Mouse (Mus musculus): Measurements from ENCODE around the gene Glt28d2. TPM values are rescaled to one million over a fixed set of nuclear protein-coding genes. Genes with fewer than 3 reads are reported as not detected.

The Glt28d2 gene
- total and polyA plus RNA-seq, 2 experiments from 2014 or later = 0.37 to 0.43 TPM

- Histone ChIP-seq H3K36me3 (ENCODE audit: insufficient read depth, low read length) (no peaks in the 10 kb centered on the region), H3K4me3 (ENCODE audit: low read length) (no peak overlapping the region), H3K9me3 (ENCODE audit: low read length) (no peaks in the 10 kb centered on the region), H3K4me1 (ENCODE audit: insufficient read depth, low read length) (no peaks in the 10 kb centered on the region), H3K27me3 (ENCODE audit: insufficient read depth, low read length) (no peaks in the 10 kb centered on the region), H3K4me2 (ENCODE audit: low read depth, low read length) (no peak overlapping the region), H3K9ac (replicated peaks; ENCODE audit: low read length) (no peak overlapping the region), H3K27ac (no peak overlapping the region)
- ATAC-seq (no peak), DNase-seq (ENCODE audit: low spot score) (no peak)
- 93% methylated on average over 8 of the region's 8 CpGs for WGBS
- no peak for TF ChIP-seq CTCF (IDR thresholded peaks at IDR 0.05; ENCODE audit: low read depth)
These were observed 7.2 kb downstream of the Glt28d2 start for GRCm38 (mm10) chr3:85880068-85880467.

- no peaks in the 10 kb centered on the region for H3K36me3 ChIP-seq (ENCODE audit: insufficient read depth, low read length)
- no peaks in the 10 kb centered on the region for H3K9me3 ChIP-seq (ENCODE audit: low read length)
- 76% methylated on average over 5 of the region's 5 CpGs for WGBS
- H3K4me2 ChIP-seq (ENCODE audit: low read depth, low read length) = no peak overlapping the region
- DNase-seq (ENCODE audit: low spot score) (no peak), ATAC-seq (no peak)
- no peaks in the 10 kb centered on the region for H3K4me1 ChIP-seq (ENCODE audit: insufficient read depth, low read length)
- no peak overlapping the region for H3K9ac ChIP-seq (replicated peaks; ENCODE audit: low read length)
- H3K4me3 ChIP-seq (ENCODE audit: low read length) = no peak overlapping the region
- no peak for TF ChIP-seq CTCF (IDR thresholded peaks at IDR 0.05; ENCODE audit: low read depth)
- no peaks in the 10 kb centered on the region for H3K27me3 ChIP-seq (ENCODE audit: insufficient read depth, low read length)
- H3K27ac ChIP-seq = no peak overlapping the region
These were observed 8.4 kb downstream of the Glt28d2 start for GRCm38 (mm10) chr3:85878911-85879310.

GRCm38 (mm10) chr3:85863996-85864395 lies 23.3 kb downstream of the Glt28d2 start:
- Histone ChIP-seq H3K36me3 (ENCODE audit: insufficient read depth, low read length) (no peaks in the 10 kb centered on the region), H3K27me3 (ENCODE audit: insufficient read depth, low read length) (no peaks in the 10 kb centered on the region), H3K4me2 (ENCODE audit: low read depth, low read length) (no peak overlapping the region), H3K4me1 (ENCODE audit: insufficient read depth, low read length) (no peaks in the 10 kb centered on the region), H3K27ac (no peak overlapping the region), H3K4me3 (ENCODE audit: low read length) (no peak overlapping the region), H3K9me3 (ENCODE audit: low read length) (no peaks in the 10 kb centered on the region), H3K9ac (replicated peaks; ENCODE audit: low read length) (no peak overlapping the region)
- 21% methylated on average over 3 of the region's 3 CpGs for WGBS
- DNase-seq (ENCODE audit: low spot score) (no peak), ATAC-seq (no peak)
- TF ChIP-seq CTCF (IDR thresholded peaks at IDR 0.05; ENCODE audit: low read depth) = no peak

- H3K9ac ChIP-seq (replicated peaks; ENCODE audit: low read length) = no peak overlapping the region
- WGBS = 86% methylated on average over 2 of the region's 2 CpGs
- TF ChIP-seq CTCF (IDR thresholded peaks at IDR 0.05; ENCODE audit: low read depth) = no peak
- DNase-seq (ENCODE audit: low spot score) = no peak
- no peaks in the 10 kb centered on the region for H3K9me3 ChIP-seq (ENCODE audit: low read length)
- no peak overlapping the region for H3K4me2 ChIP-seq (ENCODE audit: low read depth, low read length)
- no peaks in the 10 kb centered on the region for H3K36me3 ChIP-seq (ENCODE audit: insufficient read depth, low read length)
- H3K4me3 ChIP-seq (ENCODE audit: low read length) = no peak overlapping the region
- ATAC-seq = no peak
- H3K27ac ChIP-seq = no peak overlapping the region
- no peaks in the 10 kb centered on the region for H3K4me1 ChIP-seq (ENCODE audit: insufficient read depth, low read length)
- no peaks in the 10 kb centered on the region for H3K27me3 ChIP-seq (ENCODE audit: insufficient read depth, low read length)
These were observed 24.4 kb downstream of the Glt28d2 start for GRCm38 (mm10) chr3:85862886-85863285.

- Histone ChIP-seq H3K4me2 (ENCODE audit: low read depth, low read length) (no peak overlapping the region), H3K36me3 (ENCODE audit: insufficient read depth, low read length) (no peaks in the 10 kb centered on the region), H3K4me3 (ENCODE audit: low read length) (no peak overlapping the region), H3K27ac (no peak overlapping the region), H3K4me1 (ENCODE audit: insufficient read depth, low read length) (no peaks in the 10 kb centered on the region), H3K9me3 (ENCODE audit: low read length) (no peaks in the 10 kb centered on the region), H3K27me3 (ENCODE audit: insufficient read depth, low read length) (no peaks in the 10 kb centered on the region), H3K9ac (replicated peaks; ENCODE audit: low read length) (no peak overlapping the region)
- no peak for TF ChIP-seq CTCF (IDR thresholded peaks at IDR 0.05; ENCODE audit: low read depth)
- DNase-seq (ENCODE audit: low spot score) (no peak), ATAC-seq (no peak)
- WGBS = 87% methylated on average over 5 of the region's 5 CpGs
These were observed 26.3 kb downstream of the Glt28d2 start for GRCm38 (mm10) chr3:85860996-85861395.

GRCm38 (mm10) chr3:85859311-85859710 lies 28.0 kb downstream of the Glt28d2 start:
- WGBS = 49% methylated on average over 6 of the region's 6 CpGs
- Histone ChIP-seq H3K36me3 (ENCODE audit: insufficient read depth, low read length) (no peaks in the 10 kb centered on the region), H3K27me3 (ENCODE audit: insufficient read depth, low read length) (no peaks in the 10 kb centered on the region), H3K4me1 (ENCODE audit: insufficient read depth, low read length) (no peaks in the 10 kb centered on the region), H3K27ac (no peak overlapping the region), H3K4me3 (ENCODE audit: low read length) (no peak overlapping the region), H3K4me2 (ENCODE audit: low read depth, low read length) (no peak overlapping the region), H3K9me3 (ENCODE audit: low read length) (no peaks in the 10 kb centered on the region), H3K9ac (replicated peaks; ENCODE audit: low read length) (no peak overlapping the region)
- DNase-seq (ENCODE audit: low spot score) (no peak), ATAC-seq (no peak)
- TF ChIP-seq CTCF (IDR thresholded peaks at IDR 0.05; ENCODE audit: low read depth) = no peak

GRCm38 (mm10) chr3:85858140-85859135 lies 28.9 kb downstream of the Glt28d2 start:
- Histone ChIP-seq H3K4me2 (ENCODE audit: low read depth, low read length) (no peak overlapping the region), H3K9ac (replicated peaks; ENCODE audit: low read length) (no peak overlapping the region), H3K27ac (no peak overlapping the region), H3K27me3 (ENCODE audit: insufficient read depth, low read length) (no peaks in the 10 kb centered on the region), H3K36me3 (ENCODE audit: insufficient read depth, low read length) (no peaks in the 10 kb centered on the region), H3K4me3 (ENCODE audit: low read length) (no peak overlapping the region), H3K9me3 (ENCODE audit: low read length) (no peaks in the 10 kb centered on the region), H3K4me1 (ENCODE audit: insufficient read depth, low read length) (no peaks in the 10 kb centered on the region)
- WGBS = 71% methylated on average over 11 of the region's 11 CpGs
- no peak for DNase-seq (ENCODE audit: low spot score)
- no peak for TF ChIP-seq CTCF (IDR thresholded peaks at IDR 0.05; ENCODE audit: low read depth)
- ATAC-seq = no peak
